ENCODE assay signal across 10 mouse cellular contexts in the genomic region with DNA sequence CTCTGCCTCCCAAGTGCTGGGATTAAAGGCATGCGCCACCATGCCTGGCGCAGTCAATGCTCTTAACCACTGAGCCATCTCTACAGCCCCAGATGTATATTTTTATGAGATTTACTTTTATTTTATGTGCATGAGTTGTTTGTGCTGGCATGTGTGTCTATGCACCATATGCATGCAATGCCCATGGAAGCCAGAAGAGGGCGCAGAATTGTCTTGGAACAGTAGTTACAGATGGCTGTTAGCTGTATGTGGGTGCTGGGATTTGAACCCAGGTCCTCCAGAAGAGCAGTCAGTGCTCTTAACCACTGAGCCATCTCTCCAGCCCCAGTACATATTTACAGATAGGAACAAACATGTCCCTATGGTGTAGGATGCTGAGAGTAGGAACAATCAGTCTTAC. TPM values are rescaled to one million over a fixed set of nuclear protein-coding genes. Genes with fewer than 3 reads are reported as not detected.
A peak's percentile ranks its signal among the peaks of the same experiment; 100 is the strongest.
DNase-seq lines count a peak whose midpoint lies in the region; TF ChIP-seq lines count a peak whose summit lies in the region.
"Had no signal": no experiment of that assay in that cellular context is flagged by ENCODE, and none has a peak within 500 bp of the region (broad histone marks: within the 10 kb centered on the region; RNA-seq: fewer than 3 reads in every experiment).

No protein-coding gene starts in this region.

- no peaks in the 10 kb centered on the region for H3K36me3 ChIP-seq in kidney, adult 2 months (ENCODE audit: control insufficient read depth, insufficient read depth, low read length)
- H3K36me3 ChIP-seq: heart, embryonic 13.5 days had no signal

- no peaks in the 10 kb centered on the region for H3K4me1 ChIP-seq in kidney, adult 2 months (ENCODE audit: control insufficient read depth, insufficient read depth, low read length)
- H3K4me1 ChIP-seq: heart, embryonic 13.5 days had no signal

- intact Hi-C loops in gastrocnemius, postnatal 36 days (cut with DNase I) = no loop called here

- no peak for TF ChIP-seq POLR2A in kidney, adult 2 months (IDR thresholded peaks at IDR 0.05; ENCODE audit: low read depth, low read length)

- no peaks in the 10 kb centered on the region for H3K27me3 ChIP-seq in kidney, adult 2 months (replicated peaks; ENCODE audit: control insufficient read depth, insufficient read depth, low read length)

- H3K4me3 ChIP-seq in kidney, adult 2 months (ENCODE audit: insufficient read depth, low read depth, low read length) = no peak overlapping the region
- H3K4me3 ChIP-seq: heart, embryonic 13.5 days had no signal

- WGBS in kidney, adult 2 months = 80% methylated on average over 3 of the region's 3 CpGs

- 0 out of 2 replicates have a peak, but pooled peaks have one; percentile 8 for TF ChIP-seq CTCF in kidney, adult 2 months (conservative IDR thresholded peaks at IDR 0.05; ENCODE audit: insufficient read depth, insufficient read length, low read depth, low read length)

- no peak overlapping the region for H3K27ac ChIP-seq in kidney, adult 2 months (ENCODE audit: insufficient read depth, low read depth, low read length)
- H3K27ac ChIP-seq: heart, embryonic 13.5 days had no signal

- DNase-seq in kidney, adult 2 months = no peak
- no peak for DNase-seq in kidney, adult 18-20 months
- DNase-seq in urinary bladder, postnatal 14 days (ENCODE audit: low spot score) = peak; percentile 9
- no peak for DNase-seq in urinary bladder, postnatal 10 days (ENCODE audit: low spot score)
- peak; percentile 8 for DNase-seq in c-Kit-positive CD71-positive TER-119-negative erythroid progenitor cells, embryonic 14.5 days (ENCODE audit: low read depth)
- DNase-seq in frontal cortex, adult 2 months (ENCODE audit: extremely low spot score in 1 of 2, low spot score in 1 of 2) = no peak
- DNase-seq in gastrocnemius, postnatal 36 days = no peak

RNA-seq across cellular contexts. Expression of gene Gabrp, which starts 3.8 kb away (rescaled TPM):
- polyA plus RNA-seq in kidney, adult 2 months (2012; rRNA removed) = 0.18 and 0.31 TPM in 2 replicates
- 0.08 TPM in 1 of 2 replicates, not detected in the other for polyA plus RNA-seq in frontal cortex, adult 2 months (2012; rRNA removed)
- not detected for total RNA-seq in gastrocnemius, postnatal 36 days (2021)
- total RNA-seq: monocyte, adult 5-6 weeks had no signal
- polyA plus RNA-seq: small intestine, adult 2 months had no signal

RNA-seq across cellular contexts. Expression of gene D130052B06Rik, which starts 24.2 kb away (rescaled TPM):
- not detected in 2 replicates for polyA plus RNA-seq in kidney, adult 2 months (2012; rRNA removed)
- polyA plus RNA-seq in frontal cortex, adult 2 months (2012; rRNA removed) = not detected in 2 replicates
- not detected for total RNA-seq in gastrocnemius, postnatal 36 days (2021)
- total RNA-seq: monocyte, adult 5-6 weeks had no signal
- polyA plus RNA-seq: heart, embryonic 13.5 days; small intestine, adult 2 months had no signal

Comparison
In these comparisons a context has a peak if more than half of its experiments do, and no peak if none do; other contexts are left out.
1. DNase-seq: peak in urinary bladder, postnatal 14 days (single experiment) and c-Kit-positive CD71-positive TER-119-negative erythroid progenitor cells, embryonic 14.5 days (single experiment); none in kidney, adult 2 months (single experiment), kidney, adult 18-20 months (single experiment), urinary bladder, postnatal 10 days (single experiment), frontal cortex, adult 2 months (0 of 2) and gastrocnemius, postnatal 36 days (0 of 2).